Mouse (Mus musculus) liver, adult 2 months (tissue): ENCODE measurements around the gene Trpv4. TPM values are rescaled to one million over a fixed set of nuclear protein-coding genes. Genes with fewer than 3 reads are reported as not detected.
A peak's percentile ranks its signal among the peaks of the same experiment; 100 is the strongest.

Experiments used
- DNase-seq: peaks from one replicate; pipeline ENCODE4 v3.0.0-alpha.2; 2011; ENCODE audit warnings: low read depth, low spot score; ENCODE audit errors: extremely low read depth
- H3K27ac ChIP-seq: fragments of 200-500 bp; replicated peaks from 2 replicates; pipeline ENCODE4 v1.5.1; 2012; ENCODE audit warnings: low read depth, mild to moderate bottlenecking, control low read depth, inconsistent platforms, low read length; ENCODE audit not compliant: insufficient read depth
- H3K27me3 ChIP-seq: fragments of 200-500 bp; 2 replicates; pipeline ENCODE4 v1.6.1; 2012; ENCODE audit warnings: mild to moderate bottlenecking, moderate library complexity, low read length, inconsistent platforms; ENCODE audit not compliant: control insufficient read depth, insufficient read depth
- H3K36me3 ChIP-seq: fragments of 200-500 bp; 2 replicates; pipeline ENCODE4 v1.6.1; 2012; ENCODE audit warnings: low read length, inconsistent platforms; ENCODE audit not compliant: control insufficient read depth, insufficient read depth
- H3K4me1 ChIP-seq: fragments of 200-500 bp; 2 replicates; pipeline ENCODE4 v1.6.1; 2011; ENCODE audit warnings: low read length; ENCODE audit not compliant: control insufficient read depth, insufficient read depth
- H3K4me3 ChIP-seq: fragments of 200-500 bp; 2 replicates; pipeline ENCODE4 v1.5.1; 2011; ENCODE audit warnings: low read depth, mild to moderate bottlenecking, control low read depth, low read length, moderate library complexity; ENCODE audit not compliant: insufficient read depth
- H3K79me2 ChIP-seq: fragments of 200-500 bp; 2 replicates; pipeline ENCODE4 v1.6.1; 2012; ENCODE audit warnings: inconsistent platforms, mild to moderate bottlenecking, low read length, moderate library complexity; ENCODE audit not compliant: control insufficient read depth, insufficient read depth
- H3K9ac ChIP-seq: fragments of 200-500 bp; 2 replicates; pipeline ENCODE4 v1.6.1; 2012; ENCODE audit warnings: low read depth, mild to moderate bottlenecking, control low read depth, inconsistent platforms, low read length
- CTCF ChIP-seq: fragments of 200-500 bp; IDR thresholded peaks from 2 replicates; pipeline ENCODE4 v1.5.1; 2011; ENCODE audit warnings: low read depth, low read length, control low read depth
- POLR2A ChIP-seq: fragments of 200-500 bp; IDR thresholded peaks from 2 replicates; pipeline ENCODE4 v1.6.1; 2011; ENCODE audit warnings: low read length, control low read depth; ENCODE audit not compliant: insufficient read depth; ENCODE audit errors: extremely low read depth
- WGBS: fragments of 180-500 bp; shearing (Covaris S2); methylation state at CpG from one replicate; pipeline ENCODE4 v1.1.7; 2018; 5-methylcytosine and 5-hydroxymethylcytosine counted together
- polyA plus RNA-seq: library from polyadenylated mRNA; depleted of rRNA; stranded (reverse); fragments of >200 nt; gene quantifications from 2 replicates; pipeline ENCODE4 v1.2.3, GENCODE M21; 2012
- total RNA-seq: library from RNA; depleted of rRNA; stranded (reverse); fragments of >200 nt; gene quantifications from 2 replicates; pipeline ENCODE4 v1.2.3, GENCODE M21; 2014

The Trpv4 gene
- total and polyA plus RNA-seq, 2 experiments: 0.09 to 0.50 TPM

GRCm38 (mm10) chr5:114696939-114697338, 38.7 kb upstream of the Trpv4 start:
- 88% methylated on average over 17 of the region's 17 CpGs for WGBS
- Histone ChIP-seq H3K36me3 (no peaks in the 10 kb centered on the region), H3K27ac (no peak overlapping the region)

GRCm38 (mm10) chr5:114695775-114696174, 37.6 kb upstream of the Trpv4 start:
- no peaks in the 10 kb centered on the region for H3K79me2 ChIP-seq
- no peak for DNase-seq
- no peaks in the 10 kb centered on the region for H3K27me3 ChIP-seq
- no peak overlapping the region for H3K9ac ChIP-seq
- H3K4me3 ChIP-seq: no peak overlapping the region
- no peak overlapping the region for H3K27ac ChIP-seq
- TF ChIP-seq POLR2A (no peak), CTCF (no peak)
- H3K4me1 ChIP-seq: peaks cover 5% of the 10 kb centered on the region; the same call in 1 of the 2 replicates
- 74% methylated on average over 5 of the region's 5 CpGs for WGBS
- no peaks in the 10 kb centered on the region for H3K36me3 ChIP-seq

More at GRCm38 (mm10) chr5:114696939-114697338, 38.7 kb upstream of the Trpv4 start:
- no peak overlapping the region for H3K9ac ChIP-seq
- no peaks in the 10 kb centered on the region for H3K27me3 ChIP-seq
- no peak overlapping the region for H3K4me3 ChIP-seq
- H3K79me2 ChIP-seq: no peaks in the 10 kb centered on the region
- H3K4me1 ChIP-seq: peaks cover 2% of the 10 kb centered on the region; the same call in 1 of the 2 replicates
- peak; percentile 9 for DNase-seq
- no peak for TF ChIP-seq CTCF
- no peak for TF ChIP-seq POLR2A

GRCm38 (mm10) chr5:114690633-114691567, 32.7 kb upstream of the Trpv4 start, which contains the start of gene Gltp:
Gene Gltp (minus strand): TSS chr5:114690984.
- TF ChIP-seq CTCF: peak; percentile 30; the same call in 1 of the 2 replicates
- no peak for TF ChIP-seq POLR2A
- Histone ChIP-seq H3K9ac (peak within 1 kb of the TSS; percentile 85), H3K79me2 (0 out of 2 replicates have a peak, but pooled peaks cover 2% of the 10 kb centered on the region), H3K4me3 (peak within 1 kb of the TSS; percentile 81), H3K27me3 (no peaks in the 10 kb centered on the region), H3K4me1 (peaks cover 3% of the 10 kb centered on the region; the same call in 1 of the 2 replicates), H3K27ac (no peak within 1 kb of the TSS), H3K36me3 (no peaks in the 10 kb centered on the region)
- DNase-seq: peak; percentile 30
- 6% methylated on average over 74 of the region's 75 CpGs for WGBS

DNA sequence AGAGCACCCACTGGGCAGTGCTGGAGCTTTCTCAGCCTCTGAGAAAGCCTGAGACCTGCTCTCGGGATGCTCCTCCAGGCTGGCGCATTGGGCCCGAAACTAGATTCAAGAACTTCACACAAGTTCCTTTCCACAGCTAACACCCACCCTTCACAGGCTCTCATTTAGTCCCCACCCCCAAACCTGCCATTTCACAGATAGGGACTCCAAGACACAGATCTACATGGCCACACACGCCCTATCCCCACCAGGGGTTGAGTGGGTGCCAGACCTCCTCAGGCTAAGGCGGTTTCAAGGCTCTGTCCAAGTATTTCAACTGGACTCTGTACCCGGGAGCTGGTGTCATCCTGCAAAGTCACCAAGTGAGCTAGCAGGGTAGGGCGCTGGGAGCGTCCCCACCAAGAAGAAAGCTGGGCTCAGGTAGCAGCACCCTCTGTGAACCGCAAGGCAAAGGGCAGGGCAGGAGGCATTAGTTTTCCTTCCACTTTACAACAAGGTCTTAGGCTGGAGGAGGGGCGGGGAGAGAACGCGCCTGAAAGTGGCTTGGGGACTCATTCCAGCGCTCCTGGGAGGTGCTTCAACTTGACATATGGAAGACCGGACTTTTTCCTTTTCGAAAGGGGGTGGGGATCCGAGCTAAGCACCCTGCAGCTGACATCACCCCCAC, 31.6 kb upstream of the Trpv4 start:
- no peak for TF ChIP-seq CTCF
- no peaks in the 10 kb centered on the region for H3K36me3 ChIP-seq
- 0 out of 2 replicates have a peak overlapping the region, but pooled peaks have one; percentile 29 for H3K4me3 ChIP-seq
- no peaks in the 10 kb centered on the region for H3K27me3 ChIP-seq
- H3K9ac ChIP-seq: no peak overlapping the region; the same call in 1 of the 2 replicates
- H3K79me2 ChIP-seq: 0 out of 2 replicates have a peak, but pooled peaks cover 2% of the 10 kb centered on the region
- WGBS: 34% methylated on average over 16 of the region's 16 CpGs
- no peak overlapping the region for H3K27ac ChIP-seq
- peaks cover 3% of the 10 kb centered on the region; the same call in 1 of the 2 replicates for H3K4me1 ChIP-seq
- DNase-seq: peak; percentile 8

DNA sequence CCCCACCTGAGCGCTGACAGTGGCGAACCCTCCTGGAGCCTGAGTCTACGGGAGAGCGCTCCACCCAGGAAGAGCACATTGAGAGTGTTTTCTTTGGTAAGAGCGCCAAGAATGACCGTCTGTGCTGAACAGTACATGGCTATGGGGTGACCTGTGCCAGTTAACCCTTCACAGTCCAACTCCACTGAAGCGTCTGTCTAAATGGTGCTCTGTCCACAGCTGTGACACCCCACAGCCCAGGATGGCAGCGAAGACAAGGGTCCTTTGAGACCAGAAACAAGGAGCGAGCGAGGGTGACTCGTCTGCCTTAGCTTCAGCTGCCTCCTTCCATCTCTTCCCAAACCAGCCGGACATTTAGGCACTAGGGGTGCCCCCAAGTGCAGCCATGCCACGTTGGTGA, 30.5 kb upstream of the Trpv4 start:
- 88% methylated on average over 13 of the region's 13 CpGs for WGBS

More for the DNA sequence above, 30.5 kb upstream of the Trpv4 start:
- Histone ChIP-seq H3K4me1 (peaks cover 3% of the 10 kb centered on the region; the same call in 1 of the 2 replicates), H3K79me2 (0 out of 2 replicates have a peak, but pooled peaks cover 2% of the 10 kb centered on the region), H3K27ac (no peak overlapping the region), H3K36me3 (no peaks in the 10 kb centered on the region), H3K4me3 (no peak overlapping the region), H3K9ac (no peak overlapping the region), H3K27me3 (no peaks in the 10 kb centered on the region)
- TF ChIP-seq POLR2A (no peak), CTCF (no peak)
- DNase-seq: no peak
